Mouse (Mus musculus) cerebellum, adult 11 months (tissue): ENCODE measurements around the gene Serpinh1.
"Not testable (repeated sequence)": the region's sequence is repeated elsewhere in the genome, so short reads cannot be mapped to it uniquely, and the experiment has no call there.

Source experiments
- DNase-seq: peaks from one replicate; pipeline ENCODE4 v3.0.0; 2022

Gene Serpinh1

DNA sequence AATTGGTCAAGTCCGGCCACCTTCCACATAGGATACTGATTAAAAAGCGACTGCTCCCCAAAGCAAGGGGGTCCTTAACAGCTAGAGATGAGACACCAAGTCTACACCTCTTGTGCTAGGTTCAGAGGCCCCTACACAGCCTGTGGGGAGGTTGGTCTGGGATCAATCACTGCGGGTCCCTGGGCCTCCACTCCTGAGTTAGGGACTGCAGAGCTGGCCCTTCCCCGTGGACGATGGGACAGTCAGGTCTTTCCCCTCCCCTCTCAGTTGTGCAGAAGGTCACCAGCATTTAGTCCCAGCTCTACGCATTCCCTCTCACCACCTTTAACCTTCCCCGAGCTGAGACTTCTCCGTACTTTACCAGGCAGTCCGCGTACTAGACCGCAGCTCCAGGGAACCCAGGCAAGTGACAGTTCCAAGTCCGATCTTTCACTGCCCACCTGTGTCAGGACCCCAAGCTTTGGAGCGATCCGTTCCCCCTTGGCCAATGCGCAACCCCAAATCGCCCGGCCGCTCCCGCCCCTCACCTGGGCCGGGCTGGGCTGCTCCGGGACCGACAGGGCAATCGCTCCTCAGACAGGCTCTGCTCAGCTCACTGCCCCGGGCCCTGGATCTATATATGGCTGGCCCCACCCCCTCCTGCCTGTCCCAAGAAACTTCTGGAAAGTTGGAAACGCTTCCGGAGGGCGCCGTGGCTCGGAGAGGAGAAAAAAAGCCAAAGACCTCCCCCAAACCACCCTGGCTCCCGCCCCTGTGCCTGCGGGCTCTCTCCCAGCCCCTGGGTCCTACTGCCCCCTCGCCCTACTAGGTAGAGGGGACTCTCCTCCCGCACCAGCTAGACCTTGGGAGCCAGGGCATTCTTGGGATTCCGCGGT is at the start of gene Serpinh1:
Gene Serpinh1 (minus strand): TSS at position 714 of the 875 bp plus-strand sequence.
- DNase-seq = no peak

DNA sequence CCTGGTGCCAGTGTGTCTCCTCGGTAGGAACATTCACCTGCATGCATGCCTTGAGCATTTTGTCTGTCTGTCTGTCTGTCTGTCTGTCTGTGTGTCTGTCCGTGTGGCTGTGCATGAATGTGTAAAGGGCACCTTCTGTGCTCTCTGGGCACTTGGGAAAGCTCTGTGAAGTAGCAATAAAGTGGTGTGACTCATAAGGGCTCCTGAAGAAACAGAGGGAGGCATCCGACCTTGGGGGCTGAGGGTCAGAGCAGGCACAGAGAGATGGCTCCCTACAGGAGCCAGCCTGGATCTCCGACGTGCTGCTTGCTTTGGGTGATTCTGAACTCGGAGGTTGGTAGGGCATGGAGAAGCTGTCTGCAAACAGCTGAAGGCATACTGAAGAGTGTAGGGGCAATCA is 49.4 kb upstream of the Serpinh1 start:
- DNase-seq = no peak

GRCm38 (mm10) chr7:99401373-99401772 is 48.3 kb upstream of the Serpinh1 start:
- DNase-seq = no peak

GRCm38 (mm10) chr7:99396994-99397659 is 44.1 kb upstream of the Serpinh1 start:
- DNase-seq = peak; percentile 67

DNA sequence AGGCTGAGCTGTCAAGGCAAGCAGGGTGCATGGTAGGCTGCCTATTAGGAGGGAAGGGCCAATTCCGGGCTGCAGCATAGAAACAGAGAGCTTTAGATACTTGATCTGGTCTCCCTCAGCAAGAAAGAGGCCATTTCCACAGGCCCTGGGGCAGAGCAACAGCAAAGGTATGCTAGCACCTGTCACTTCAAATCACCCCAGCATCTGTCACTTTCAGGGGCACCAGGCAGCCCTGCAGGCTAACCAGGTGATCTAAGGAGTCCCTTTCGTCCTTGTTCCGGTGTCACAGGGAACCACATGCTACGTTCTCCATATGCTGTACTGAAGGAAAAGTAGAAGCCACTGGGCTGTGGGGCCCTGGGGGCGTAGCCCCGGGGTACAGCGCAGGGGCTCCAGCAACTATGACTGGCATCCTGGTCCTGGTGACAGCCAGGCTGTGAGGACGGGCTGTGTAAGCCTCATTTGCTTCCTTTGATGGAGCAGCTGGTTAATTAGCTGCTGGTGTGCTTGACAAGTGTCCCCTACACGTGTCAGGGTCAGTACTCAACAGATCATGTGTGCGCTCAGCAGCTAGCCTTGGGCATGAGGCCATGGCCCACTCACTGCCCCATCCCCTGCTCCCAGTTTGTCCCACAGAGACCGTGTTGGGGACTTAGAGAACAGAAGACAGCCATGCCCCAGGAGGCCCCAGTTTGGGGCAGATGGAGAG is 43.0 kb upstream of the Serpinh1 start:
- no peak for DNase-seq

- no peak for DNase-seq
Measured at GRCm38 (mm10) chr7:99395385-99395784, 42.3 kb upstream of the Serpinh1 start.

- peak; percentile 44 for DNase-seq
Measured at GRCm38 (mm10) chr7:99393711-99394325, 40.8 kb upstream of the Serpinh1 start.

- no peak for DNase-seq
Measured at GRCm38 (mm10) chr7:99392696-99393095, 39.7 kb upstream of the Serpinh1 start.

DNA sequence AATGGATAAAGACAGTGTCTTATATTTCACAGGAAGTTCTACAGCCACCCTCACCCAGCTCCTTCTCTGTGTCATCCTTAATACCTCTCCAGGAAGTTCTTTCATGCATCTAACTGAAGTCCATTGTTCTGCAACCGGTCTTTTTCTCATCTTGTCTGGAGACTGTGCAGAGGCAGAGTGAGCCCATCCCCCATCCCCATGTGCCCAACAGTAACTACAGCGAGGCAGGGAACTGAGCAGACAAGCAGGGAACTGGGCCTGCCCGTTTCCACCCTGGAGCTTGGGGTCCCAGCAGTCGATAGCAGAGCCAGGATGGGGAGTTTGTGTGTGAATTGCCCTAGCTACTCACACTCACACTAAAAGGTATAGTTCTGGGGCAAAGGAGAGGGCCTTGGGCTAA is 37.5 kb upstream of the Serpinh1 start:
- no peak for DNase-seq

DNA sequence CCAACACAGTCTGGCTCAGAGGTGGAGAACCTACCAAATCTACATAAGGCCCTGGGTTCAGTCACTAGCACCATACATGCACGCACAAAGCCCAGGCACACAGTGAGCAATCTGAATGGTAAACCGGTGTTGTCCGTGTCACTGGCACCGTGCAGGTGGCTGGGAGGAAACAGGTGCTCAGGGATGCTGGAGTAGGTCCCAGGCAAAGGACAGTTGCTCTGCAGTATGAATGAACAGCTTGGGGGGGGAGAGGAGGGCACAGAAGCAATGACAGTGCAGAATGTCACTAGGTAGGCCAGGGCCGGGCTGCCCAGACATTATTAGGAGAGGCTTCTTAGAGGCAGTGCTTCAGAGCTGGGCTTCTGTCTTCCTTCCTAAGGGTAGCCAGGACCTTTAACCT is 34.3 kb upstream of the Serpinh1 start:
- peak; percentile 67 for DNase-seq

GRCm38 (mm10) chr7:99386811-99387210 is 33.8 kb upstream of the Serpinh1 start:
- DNase-seq = no peak

DNA sequence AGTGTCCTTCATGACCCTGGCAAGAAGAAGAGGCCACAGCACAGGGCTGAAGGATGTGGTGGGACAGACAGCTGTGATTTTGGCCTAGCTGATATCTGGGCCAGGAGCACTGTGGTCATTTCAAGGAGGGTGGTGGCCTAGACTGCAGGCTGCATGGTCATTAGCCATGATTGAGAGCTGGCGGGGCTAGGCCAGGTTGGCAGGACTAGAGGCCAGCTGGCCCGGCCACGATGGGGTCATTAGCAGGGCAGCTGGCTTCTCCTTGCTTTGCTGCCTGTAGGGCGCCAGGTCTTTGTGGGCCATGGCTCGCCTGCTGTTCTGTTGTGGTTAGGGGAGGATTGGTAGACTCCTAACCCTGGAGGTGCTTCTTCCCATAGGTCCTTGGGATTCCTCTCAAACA is 33.0 kb upstream of the Serpinh1 start:
- DNase-seq = peak; percentile 75

- DNase-seq = no peak
Measured at GRCm38 (mm10) chr7:99384101-99384611, 31.1 kb upstream of the Serpinh1 start.

DNA sequence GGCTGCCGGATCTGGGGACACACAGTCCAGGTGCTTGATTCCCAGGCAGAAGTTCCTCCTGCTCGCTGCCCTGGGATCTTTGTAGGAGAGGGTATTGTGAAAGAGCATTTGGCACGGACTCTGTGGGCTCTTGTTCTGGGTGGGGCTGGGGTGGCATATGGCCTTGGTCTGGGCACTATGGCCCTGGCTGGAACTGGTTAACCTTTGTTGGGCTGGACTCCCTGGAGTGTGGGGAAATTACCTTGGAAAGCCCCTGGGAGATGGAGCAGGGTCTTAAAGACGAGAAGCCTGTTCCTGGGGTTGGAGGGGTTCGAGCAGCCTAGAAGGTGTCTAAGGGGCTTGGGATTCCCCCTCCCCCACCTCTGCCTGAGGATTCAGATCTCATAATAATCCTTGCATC is 30.2 kb upstream of the Serpinh1 start:
- peak; percentile 42 for DNase-seq

- no peak for DNase-seq
Measured at GRCm38 (mm10) chr7:99382088-99383000, 29.3 kb upstream of the Serpinh1 start.

DNA sequence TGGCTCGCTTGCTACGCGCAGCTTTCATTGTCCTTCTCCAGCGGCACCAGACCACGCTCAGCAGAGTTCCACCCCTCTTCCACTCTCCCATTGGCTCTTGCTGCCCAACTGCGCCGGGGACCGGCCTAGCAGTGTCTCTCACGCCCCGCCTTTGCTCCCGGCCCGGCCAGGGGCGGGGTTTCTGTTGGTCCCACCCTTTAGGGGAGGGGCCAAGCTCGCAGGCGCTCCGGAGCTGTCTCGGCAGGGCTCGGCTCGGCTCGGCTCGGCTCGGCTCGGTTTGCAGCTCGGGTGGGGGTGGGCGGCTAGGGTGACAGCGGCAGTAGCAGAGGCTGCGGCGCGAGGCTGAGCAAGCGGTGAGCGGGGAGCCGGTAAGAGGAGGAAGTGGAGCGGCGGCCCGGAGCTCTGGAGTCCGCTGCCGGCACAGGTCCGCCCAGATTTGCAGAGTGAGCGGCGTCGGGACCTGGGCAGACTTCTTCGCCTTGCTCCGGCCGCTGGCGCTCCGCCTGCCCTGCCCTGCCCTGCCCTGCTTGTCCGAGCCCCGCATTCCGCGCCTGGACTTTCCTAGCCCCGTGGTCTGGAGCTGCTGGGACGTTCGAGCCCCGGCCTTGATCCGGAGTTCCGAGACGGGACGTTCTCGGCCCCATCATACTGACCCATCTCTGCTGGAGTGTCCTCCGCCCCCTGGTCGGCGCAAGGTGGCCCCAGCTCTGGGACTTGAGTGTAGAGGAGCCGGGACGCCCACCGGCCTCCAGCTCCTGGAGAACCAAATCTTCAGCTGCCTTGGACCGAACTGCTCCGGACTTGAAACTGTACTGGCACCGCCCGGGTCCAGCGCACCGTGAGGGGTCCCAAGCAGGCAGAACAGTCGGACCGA is 28.4 kb upstream of the Serpinh1 start, which contains the start of gene Gdpd5:
Gene Gdpd5 (plus strand): TSS at position 201 of the 874 bp plus-strand sequence.
- DNase-seq = peak; percentile 99

- DNase-seq = peak; percentile 40
Measured at GRCm38 (mm10) chr7:99380491-99381213, 27.6 kb upstream of the Serpinh1 start.

GRCm38 (mm10) chr7:99378870-99379269 is 25.8 kb upstream of the Serpinh1 start:
- no peak for DNase-seq

GRCm38 (mm10) chr7:99375455-99375854 is 22.4 kb upstream of the Serpinh1 start:
- peak; percentile 76 for DNase-seq

DNA sequence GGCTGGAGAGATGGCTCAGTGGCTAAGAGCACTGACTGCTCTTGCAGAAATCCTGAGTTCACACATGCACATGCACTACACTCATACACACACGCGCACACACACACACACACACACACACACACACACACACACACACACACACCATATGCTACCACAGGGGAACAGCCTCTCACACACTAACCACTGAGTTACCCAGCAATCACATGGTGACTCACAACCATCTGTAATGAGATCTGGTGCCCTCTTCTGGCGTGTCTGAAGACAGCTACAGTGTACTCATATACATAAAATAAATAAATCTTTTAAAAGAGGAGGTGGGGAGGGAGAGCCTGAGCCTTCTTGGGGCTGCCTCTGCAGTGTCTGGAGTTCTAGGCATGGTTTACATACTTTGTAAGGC is 21.3 kb upstream of the Serpinh1 start:
- DNase-seq = not testable (repeated sequence)
